Mouse (Mus musculus) ZHBTc4 (cell line): ENCODE data around the gene Cryba1.

Experiments
- DNase-seq: peaks from one replicate; pipeline ENCODE4 v3.0.0-alpha.2; 2011; ENCODE audit warnings: low read depth, low spot score

Gene Cryba1

DNA sequence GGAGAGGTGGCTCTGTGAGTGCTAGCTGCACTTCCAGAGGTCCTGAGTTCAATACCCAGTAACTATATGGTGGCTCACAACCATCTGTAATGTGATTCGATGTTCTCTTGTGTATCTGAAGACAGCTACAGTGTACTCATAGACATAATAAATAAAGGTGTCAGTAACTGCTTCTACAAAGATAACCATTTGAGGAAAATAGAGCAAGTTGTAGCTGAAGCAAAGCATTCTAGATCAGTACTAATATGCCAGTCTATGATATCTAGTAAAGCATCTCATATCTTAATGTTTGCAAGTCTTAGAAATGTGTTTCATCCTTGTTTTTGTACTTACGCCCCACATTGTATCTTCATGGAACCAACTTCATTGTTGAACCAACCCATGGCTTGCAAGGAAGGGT lies 6.0 kb downstream of the Cryba1 start:
- DNase-seq = no peak

DNA sequence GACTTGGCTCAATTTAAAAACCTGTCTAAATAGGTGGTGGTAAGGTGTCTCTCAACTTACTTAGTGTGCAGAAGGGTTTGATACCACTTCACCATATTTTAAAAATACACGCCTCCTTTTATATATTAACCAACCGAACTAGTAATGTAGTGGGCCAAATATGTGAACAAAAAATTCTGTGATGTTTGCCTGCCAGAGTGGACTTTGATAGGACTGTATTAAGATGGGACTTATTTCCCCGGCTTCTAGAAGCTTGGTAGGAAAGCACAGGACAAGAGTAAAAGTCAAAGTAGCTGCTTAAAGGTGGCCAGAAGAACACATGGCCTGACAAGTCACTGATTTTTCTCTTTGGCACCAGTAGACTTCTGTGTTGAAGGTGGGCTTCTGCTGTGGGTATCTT lies 11.3 kb downstream of the Cryba1 start:
- no peak for DNase-seq

DNA sequence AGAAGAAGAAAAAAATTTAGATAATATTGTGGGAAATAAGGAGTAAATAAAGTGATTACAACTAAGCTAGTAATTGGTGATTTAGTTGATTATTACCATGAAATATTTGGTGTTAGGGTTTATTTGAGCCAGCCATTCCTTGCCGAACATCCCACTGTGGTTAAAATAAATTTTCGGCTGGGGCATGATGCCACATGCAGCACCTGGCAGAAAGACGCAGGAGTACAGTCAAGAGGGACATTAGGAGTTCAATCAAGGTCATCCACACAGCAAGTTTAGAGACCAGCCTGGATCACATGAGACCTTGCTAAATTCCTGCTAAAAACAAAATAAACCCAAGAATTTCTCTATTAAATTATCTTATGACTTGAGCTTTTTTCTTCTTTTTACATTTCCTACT lies 16.0 kb downstream of the Cryba1 start:
- DNase-seq = no peak

DNA sequence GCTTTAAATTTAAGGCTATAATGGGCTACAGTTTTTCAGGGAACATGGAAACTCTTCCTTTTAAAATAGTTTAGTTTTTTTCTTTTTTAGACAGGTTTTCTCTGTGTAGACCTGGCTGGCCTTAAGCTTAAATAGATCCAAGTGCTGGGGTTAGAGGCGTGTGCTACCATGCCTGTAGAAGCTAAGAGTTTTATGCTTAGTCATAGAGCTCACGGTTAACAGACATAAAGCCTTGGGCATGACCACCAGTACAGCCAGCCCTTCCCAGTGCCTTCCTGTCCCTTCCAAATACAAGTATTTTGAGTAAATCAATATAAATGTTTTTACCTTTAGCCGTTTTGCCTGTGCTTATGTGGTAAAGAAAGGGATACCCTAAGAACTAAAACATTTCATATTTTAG lies 19.2 kb downstream of the Cryba1 start:
- DNase-seq = no peak

DNA sequence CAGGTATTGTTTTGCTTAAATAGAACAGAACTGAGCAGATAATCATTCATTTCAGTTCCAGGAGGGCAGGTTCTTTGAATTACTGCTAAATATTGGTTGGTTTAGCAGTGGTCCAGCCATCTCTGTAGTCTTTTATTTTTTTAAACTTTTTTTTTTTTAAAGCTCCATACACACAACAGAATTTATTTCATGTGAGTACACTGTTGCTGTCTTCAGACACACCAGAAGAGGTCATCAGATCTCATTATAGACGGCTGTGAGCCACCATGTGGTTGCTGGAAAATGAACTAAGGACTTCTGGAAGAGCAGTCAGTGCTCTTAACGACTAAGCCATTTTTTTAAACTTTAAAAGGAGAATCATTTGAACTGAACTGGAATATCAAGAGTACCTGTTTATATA lies 27.9 kb downstream of the Cryba1 start:
- DNase-seq = no peak

DNA sequence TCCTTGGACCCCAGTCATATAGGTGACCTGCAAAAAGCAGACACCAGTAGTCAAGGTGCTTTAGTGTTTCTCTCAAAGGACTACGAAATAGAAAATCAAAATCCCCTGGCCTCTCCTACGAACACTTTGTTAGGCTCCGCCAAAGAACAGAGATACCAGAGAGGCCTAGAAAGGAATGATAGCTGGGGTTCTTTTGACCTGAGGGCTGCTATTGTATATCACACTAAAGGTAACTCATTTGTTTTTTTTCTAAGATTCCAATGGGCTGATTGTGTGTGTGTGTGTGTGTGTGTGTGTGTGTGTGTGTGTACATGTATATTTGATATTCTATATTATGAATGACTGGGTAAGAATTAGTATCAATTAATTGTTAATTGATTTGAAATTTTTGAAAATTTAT lies 32.1 kb downstream of the Cryba1 start:
- no peak for DNase-seq

DNA sequence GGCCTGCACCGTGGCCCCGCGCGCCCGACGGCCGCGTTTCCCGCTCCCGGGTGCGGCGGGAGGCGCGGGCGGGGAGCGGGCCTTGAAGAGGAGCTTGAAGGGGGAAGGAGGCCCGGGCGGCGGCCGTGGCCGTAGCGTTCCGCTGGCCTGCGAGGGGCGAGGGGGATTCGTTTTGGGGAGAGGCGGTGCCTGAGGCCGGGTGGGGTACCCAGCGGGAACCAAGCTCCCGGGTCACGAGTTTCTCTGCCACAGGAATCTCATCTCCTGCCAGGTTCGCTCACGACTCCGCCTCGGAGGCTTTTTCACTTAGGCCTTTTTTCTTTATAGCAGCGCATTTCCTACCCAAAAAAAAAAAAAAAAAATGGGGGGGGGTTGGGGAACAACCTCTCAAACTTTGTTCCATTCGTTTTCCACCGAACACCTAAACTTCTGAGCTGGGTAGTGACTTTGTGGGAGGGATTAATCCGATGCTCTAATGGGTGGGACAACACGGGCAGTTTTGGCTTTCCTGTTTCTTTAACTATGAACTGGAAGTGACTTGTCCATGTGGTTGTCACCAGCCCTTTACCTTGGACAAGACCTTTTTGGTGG lies 37.4 kb downstream of the Cryba1 start:
- peak; percentile 81 for DNase-seq

DNA sequence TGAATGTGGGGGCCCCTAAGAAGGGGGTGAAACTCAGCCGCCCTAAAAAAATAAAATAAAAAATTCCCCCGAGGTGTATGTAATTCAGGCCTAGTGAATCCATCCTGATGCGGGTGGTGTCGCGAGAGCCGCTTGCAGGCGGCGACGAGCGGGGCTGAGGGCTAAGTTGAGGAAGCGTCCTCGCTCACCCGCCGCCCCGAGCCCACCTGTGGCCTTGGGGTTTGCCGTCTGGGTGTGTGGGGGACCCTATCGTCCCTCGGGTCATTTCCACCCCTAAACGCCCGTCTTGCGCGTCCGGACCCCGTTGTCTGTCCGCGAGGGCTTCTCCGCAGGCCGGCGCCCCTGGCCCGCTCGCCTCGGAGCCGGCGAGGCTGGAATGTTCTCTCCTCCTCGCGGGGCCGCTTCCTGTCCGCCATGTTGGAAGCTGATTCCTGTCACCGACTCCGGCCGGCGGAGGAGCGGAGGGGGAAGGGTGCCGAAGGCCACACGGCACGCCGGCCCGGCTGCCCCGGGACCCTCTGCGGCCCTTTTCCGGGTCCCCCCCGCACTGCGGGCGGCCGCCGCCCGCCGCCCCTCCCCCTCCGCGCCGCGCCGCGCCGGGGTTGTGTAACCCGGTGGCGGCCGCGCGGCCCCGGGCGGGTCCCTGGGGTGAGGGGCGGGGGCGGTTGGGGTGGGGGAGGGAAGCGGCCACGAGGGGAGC lies 38.1 kb downstream of the Cryba1 start:
- peak; percentile 79 for DNase-seq

DNA sequence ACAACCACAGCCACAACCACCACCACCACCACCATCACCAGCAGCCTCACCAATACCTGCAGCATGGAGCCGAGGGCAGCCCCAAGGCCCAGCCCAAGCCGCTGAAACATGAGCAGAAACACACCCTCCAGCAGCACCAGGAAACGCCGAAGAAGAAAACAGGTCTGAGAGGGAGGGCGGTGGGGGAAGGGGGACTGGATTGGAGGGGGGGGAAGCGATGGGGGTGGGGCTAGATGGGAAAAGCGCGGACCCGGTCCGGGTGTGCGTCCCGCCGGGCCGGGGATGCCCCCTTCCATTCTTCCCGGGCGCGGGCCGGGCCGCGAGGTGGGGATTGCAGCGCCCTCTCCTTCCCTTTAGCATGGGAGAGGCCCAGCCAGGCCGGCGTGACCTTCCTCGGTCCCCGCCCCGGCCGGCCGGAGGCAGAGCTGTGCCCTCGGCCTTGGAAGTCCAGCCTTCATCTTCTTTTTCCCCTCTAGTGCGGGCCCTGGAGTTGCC lies 38.7 kb downstream of the Cryba1 start:
- DNase-seq = no peak

DNA sequence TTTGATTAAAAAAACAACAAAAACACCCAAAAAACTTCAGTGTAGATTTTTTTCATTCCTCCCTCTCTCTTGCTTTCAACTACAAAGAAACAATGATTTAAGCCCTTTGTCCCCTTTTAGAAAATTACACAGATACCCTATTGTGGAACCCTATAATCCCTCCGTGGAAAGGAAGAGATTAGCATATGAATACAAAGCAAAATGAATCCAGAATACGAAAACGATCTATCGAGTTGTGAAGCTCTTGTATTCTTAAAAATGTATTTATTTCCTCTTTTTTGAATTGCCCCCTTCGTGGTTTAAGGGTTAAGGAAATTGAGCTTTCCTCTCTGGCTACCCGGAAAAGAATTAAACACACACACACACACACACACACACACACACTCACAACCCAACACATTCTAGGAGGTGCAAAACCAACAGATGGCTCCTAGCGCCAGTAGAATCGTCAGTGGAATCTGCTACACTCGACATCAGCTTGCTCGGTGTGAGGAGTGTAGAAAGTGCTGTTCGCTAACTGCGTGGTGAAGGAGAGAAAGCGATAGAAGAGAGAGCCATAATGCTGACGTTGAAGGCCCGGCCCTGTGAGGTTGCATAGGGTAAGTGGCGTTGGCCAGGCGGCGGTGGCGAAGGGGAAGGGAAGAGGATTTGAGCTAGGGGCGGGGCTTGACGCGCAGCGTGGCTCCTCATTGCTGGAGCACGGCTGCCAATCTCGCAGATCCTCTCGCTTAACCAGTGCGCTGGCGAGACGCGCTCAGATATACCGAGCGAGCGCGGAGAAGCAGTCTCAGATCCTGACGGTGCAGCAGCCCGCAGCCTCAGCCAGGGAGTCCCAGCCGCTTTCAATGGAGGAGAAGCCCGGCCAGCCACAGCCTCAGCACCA lies 39.5 kb downstream of the Cryba1 start, which contains the start of gene Nufip2:
Nufip2 (plus strand) TSS at position 773 of the 883 bp plus-strand sequence.
- DNase-seq = peak; percentile 100

DNA sequence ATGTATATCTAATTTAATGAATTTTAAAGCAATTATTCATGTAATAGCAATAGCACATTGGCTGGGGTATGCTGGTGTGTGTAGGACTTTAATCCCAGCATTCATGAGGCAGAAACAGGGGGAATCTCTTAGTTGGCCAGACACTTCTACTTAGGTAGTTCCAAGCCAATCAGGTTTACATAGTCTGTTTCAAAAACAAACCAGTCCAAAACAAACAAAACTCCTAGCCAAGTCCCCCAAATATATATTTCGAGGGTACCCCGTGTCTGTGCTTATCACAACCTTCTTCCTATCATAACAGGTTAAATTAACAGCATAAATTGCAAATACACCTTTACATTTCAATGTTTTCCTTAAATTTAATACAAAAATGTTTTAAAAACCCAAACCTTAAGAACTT lies 40.2 kb downstream of the Cryba1 start:
- no peak for DNase-seq

DNA sequence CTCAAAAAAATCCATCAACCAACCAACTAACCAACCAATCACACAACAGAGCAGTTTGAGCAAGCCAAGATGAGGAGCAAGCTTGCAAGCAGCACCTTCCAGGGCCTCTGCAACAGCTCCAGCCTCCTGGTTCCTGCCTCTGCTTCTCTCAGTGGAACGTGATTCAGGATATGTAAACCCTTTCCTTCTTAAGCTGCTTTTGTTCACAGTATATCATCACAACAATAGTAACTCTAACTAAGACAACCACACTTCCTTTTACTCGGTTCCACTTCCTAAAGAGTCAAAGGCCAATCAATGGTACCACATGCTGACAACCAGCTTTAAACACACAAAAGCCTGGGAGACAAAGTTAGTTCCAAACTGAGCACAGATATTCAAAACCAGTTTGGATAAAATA lies 45.1 kb downstream of the Cryba1 start:
- DNase-seq = peak; percentile 93

DNA sequence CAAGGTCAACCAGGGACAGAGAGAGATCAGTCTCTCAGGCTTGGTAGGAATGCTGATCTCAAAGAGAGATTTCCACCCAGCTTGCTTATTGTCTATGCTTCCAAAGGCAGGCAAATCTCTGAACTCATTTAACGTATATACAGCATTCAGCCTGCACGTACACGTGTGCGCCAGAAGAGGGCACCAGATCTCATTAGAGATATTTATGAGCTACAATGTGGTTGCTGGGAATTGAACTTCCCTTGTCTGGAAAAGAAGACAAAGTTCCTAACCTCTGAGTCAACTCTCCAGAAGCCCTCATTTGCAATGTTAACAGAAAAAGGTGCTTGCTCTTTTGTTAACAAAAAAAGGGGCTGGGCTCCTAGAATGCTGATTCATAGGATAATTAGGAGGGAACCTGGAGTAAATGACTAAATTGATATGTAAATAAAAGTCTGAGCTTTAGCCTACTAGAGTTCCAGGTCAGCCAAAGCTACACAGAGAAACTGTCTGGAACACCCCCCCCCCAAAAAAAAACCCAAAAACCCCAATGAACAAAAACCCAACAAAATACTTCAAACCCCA lies 51.6 kb downstream of the Cryba1 start:
- peak; percentile 96 for DNase-seq

DNA sequence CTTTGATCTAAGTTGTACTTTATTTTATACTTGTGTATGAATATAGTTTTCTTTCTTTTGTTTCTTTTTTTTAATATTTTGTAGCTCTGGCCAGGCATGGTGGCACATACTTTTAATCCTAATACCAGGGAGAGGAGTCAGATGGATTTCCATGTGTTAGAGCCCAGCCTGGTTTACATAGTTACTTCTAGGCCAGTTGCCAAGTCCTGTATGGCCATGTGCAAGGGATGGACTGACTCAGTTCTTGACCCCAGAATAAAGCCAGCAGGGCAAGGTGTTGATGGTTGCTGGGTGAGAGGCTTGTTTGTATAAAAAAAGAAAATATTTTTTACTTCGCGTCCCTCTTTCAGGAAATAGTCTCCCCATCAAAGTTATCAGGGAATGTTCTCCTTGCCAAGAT lies 52.3 kb downstream of the Cryba1 start:
- DNase-seq = no peak
